Mouse (Mus musculus) erythroblast, embryonic 14.5 days (primary cell): ENCODE results near the gene D330020A13Rik. TPM values are rescaled to one million over a fixed set of nuclear protein-coding genes. Genes with fewer than 3 reads are reported as not detected.

Experiments used
- H3K27me3 ChIP-seq: 2 replicates; pipeline ENCODE4 v1.6.1; 2012; ENCODE audit warnings: inconsistent platforms; ENCODE audit not compliant: control insufficient read depth
- H3K36me3 ChIP-seq: 2 replicates; pipeline ENCODE4 v1.6.1; 2012; ENCODE audit warnings: mild to moderate bottlenecking, inconsistent platforms; ENCODE audit not compliant: control insufficient read depth
- H3K4me1 ChIP-seq: 2 replicates; pipeline ENCODE4 v1.6.1; 2012; ENCODE audit warnings: inconsistent platforms; ENCODE audit not compliant: control insufficient read depth
- H3K4me3 ChIP-seq: replicated peaks from 2 replicates; pipeline ENCODE3; 2012; ENCODE audit warnings: moderate library complexity, mild to moderate bottlenecking, inconsistent platforms
- H3K9me3 ChIP-seq: 2 replicates; pipeline ENCODE4 v1.6.1; 2012; ENCODE audit warnings: low read length, inconsistent platforms, mixed read lengths; ENCODE audit not compliant: control insufficient read depth
- GATA1 ChIP-seq: IDR thresholded peaks from 2 replicates; pipeline ENCODE4 v1.6.1; 2012; ENCODE audit warnings: low read length, inconsistent platforms, mixed read lengths
- TAL1 ChIP-seq: IDR thresholded peaks from 3 replicates; pipeline ENCODE4 v1.6.1; 2012; ENCODE audit warnings: low read length, inconsistent platforms, mixed read lengths
- polyA plus RNA-seq: library from polyadenylated mRNA; stranded (reverse); fragments of >175 nt; gene quantifications from 2 replicates; pipeline ENCODE4 v1.2.3, GENCODE M21; 2012

D330020A13Rik gene
- polyA plus RNA-seq, 1 experiment, result not detected

GRCm38 (mm10) chr6:120262886-120263531 is 31.2 kb upstream of the D330020A13Rik start:
- no peak for TF ChIP-seq GATA1
- TF ChIP-seq TAL1, result no peak
- no peaks in the 10 kb centered on the region for H3K9me3 ChIP-seq
- H3K4me3 ChIP-seq, result no peak overlapping the region
- no peaks in the 10 kb centered on the region for H3K36me3 ChIP-seq
- H3K27me3 ChIP-seq, result peaks cover 6% of the 10 kb centered on the region
- no peaks in the 10 kb centered on the region for H3K4me1 ChIP-seq

- H3K36me3 ChIP-seq, result no peaks in the 10 kb centered on the region
- H3K9me3 ChIP-seq, result no peaks in the 10 kb centered on the region
- no peak overlapping the region for H3K4me3 ChIP-seq
- no peaks in the 10 kb centered on the region for H3K4me1 ChIP-seq
- TF ChIP-seq TAL1 (no peak), GATA1 (no peak)
- H3K27me3 ChIP-seq, result peaks cover 6% of the 10 kb centered on the region
These were observed 30.6 kb upstream of the D330020A13Rik start for GRCm38 (mm10) chr6:120263608-120264007.

DNA sequence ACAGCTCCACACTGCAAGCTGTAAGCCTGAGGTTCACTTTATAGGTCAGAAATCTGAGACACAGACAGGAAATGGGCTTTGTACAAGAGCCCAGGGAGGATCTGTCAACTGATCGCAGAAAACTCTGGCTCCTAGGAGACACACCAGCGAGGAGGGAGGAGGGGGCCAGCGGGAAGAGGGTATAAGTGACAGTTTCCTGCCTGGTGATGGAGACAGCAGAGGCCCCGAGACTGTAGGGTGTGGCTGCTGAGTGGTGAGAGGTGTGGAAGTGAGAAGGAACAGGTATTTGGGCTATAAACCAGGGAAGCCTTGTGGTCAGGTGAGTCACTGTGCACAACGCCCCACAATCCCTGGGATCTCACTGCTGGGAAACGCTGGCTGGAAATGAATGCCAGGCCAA is 30.0 kb upstream of the D330020A13Rik start:
- Histone ChIP-seq H3K9me3 (no peaks in the 10 kb centered on the region), H3K4me1 (no peaks in the 10 kb centered on the region), H3K4me3 (no peak overlapping the region), H3K36me3 (no peaks in the 10 kb centered on the region), H3K27me3 (peaks cover 6% of the 10 kb centered on the region)
- TF ChIP-seq GATA1 (no peak), TAL1 (no peak)

GRCm38 (mm10) chr6:120274181-120274580 is 20.0 kb upstream of the D330020A13Rik start:
- no peaks in the 10 kb centered on the region for H3K36me3 ChIP-seq
- no peaks in the 10 kb centered on the region for H3K4me1 ChIP-seq
- H3K27me3 ChIP-seq, result peaks cover 9% of the 10 kb centered on the region
- no peaks in the 10 kb centered on the region for H3K9me3 ChIP-seq
- TF ChIP-seq GATA1 (no peak), TAL1 (no peak)
- no peak overlapping the region for H3K4me3 ChIP-seq

DNA sequence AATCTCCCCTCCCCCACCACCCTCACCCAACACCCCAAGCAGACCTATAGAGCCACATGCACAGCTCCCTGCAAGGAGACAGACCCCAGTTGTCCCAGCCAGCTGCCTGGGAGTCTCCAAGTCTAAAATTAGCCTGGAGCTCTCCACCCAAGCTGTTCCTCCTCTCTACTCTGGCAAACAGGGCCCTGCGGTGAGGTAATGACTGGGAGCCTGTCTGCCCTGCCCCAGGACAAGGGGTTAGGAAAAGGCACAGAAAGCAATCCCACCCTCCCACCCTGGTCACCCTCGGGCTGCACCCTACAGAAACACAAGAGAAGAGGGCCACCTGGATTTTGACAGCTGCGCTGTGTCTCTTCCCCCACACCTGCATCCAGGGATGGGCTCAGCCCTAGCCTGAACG is 19.3 kb upstream of the D330020A13Rik start:
- H3K36me3 ChIP-seq, result no peaks in the 10 kb centered on the region
- H3K4me1 ChIP-seq, result no peaks in the 10 kb centered on the region
- peaks cover 12% of the 10 kb centered on the region for H3K27me3 ChIP-seq
- TF ChIP-seq GATA1, result no peak
- TF ChIP-seq TAL1, result no peak
- H3K4me3 ChIP-seq, result no peak overlapping the region
- no peaks in the 10 kb centered on the region for H3K9me3 ChIP-seq

GRCm38 (mm10) chr6:120275301-120275700 is 18.9 kb upstream of the D330020A13Rik start:
- Histone ChIP-seq H3K27me3 (peaks cover 12% of the 10 kb centered on the region), H3K4me1 (no peaks in the 10 kb centered on the region), H3K9me3 (no peaks in the 10 kb centered on the region), H3K36me3 (no peaks in the 10 kb centered on the region), H3K4me3 (no peak overlapping the region)
- TF ChIP-seq GATA1 (no peak), TAL1 (no peak)

DNA sequence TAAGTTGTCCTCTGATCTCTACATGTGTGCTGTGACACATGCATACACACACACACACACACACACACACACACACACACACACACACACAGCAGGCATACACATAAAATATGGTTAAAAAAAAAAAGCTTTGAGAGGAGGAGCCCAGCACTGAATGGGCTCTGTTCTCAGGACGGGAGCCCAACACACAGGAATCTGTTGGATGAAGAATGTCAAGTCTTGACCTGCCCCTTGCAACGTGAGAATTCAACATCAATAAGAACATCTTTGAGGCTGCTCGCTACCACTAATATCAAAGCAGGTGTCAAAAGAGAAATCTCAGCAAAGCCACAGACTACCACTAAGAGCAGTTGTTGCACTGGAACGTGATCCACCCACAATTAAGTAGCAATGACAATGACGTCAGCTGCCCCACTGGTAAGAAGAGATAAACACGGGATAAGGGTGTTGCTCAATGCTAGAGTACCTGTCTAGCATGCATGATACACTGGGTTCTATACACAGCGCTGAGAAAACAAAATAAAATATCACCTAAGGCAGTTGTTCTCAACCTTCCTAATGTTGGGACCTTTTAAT is 17.2 kb upstream of the D330020A13Rik start:
- no peaks in the 10 kb centered on the region for H3K9me3 ChIP-seq
- no peak for TF ChIP-seq TAL1
- TF ChIP-seq GATA1, result no peak
- H3K4me3 ChIP-seq, result no peak overlapping the region
- no peaks in the 10 kb centered on the region for H3K36me3 ChIP-seq
- no peaks in the 10 kb centered on the region for H3K4me1 ChIP-seq
- peaks cover 12% of the 10 kb centered on the region for H3K27me3 ChIP-seq

GRCm38 (mm10) chr6:120287279-120287678 is 6.9 kb upstream of the D330020A13Rik start:
- Histone ChIP-seq H3K4me3 (no peak overlapping the region), H3K4me1 (no peaks in the 10 kb centered on the region), H3K36me3 (no peaks in the 10 kb centered on the region), H3K27me3 (peaks cover 30% of the 10 kb centered on the region), H3K9me3 (no peaks in the 10 kb centered on the region)
- TF ChIP-seq GATA1 (no peak), TAL1 (no peak)

DNA sequence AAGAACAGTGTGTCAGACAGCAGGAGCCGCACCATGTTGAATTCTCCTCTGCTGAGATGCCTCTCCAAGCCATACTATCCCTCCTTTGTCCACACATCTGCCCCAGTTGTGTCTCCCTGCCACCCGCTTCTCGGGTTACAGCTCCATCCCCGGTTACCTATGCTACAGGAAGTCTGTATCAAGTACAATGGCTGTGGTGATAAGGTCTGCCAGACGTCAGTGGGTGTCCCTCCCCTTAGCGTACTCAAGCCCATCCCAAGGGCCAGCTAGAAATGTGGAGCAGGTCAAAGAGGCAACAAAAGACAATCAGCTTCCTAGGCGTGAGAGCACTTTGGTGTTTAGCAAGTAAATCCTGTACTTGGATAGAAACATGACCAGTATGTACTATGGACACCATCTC is 5.6 kb upstream of the D330020A13Rik start:
- no peaks in the 10 kb centered on the region for H3K4me1 ChIP-seq
- peaks cover 43% of the 10 kb centered on the region for H3K27me3 ChIP-seq
- TF ChIP-seq GATA1 (no peak), TAL1 (no peak)
- H3K4me3 ChIP-seq, result no peak overlapping the region
- H3K36me3 ChIP-seq, result no peaks in the 10 kb centered on the region
- H3K9me3 ChIP-seq, result no peaks in the 10 kb centered on the region
